Mouse (Mus musculus) megakaryocyte, embryonic 14.5 days (primary cell): ENCODE results near the gene Misp. TPM values are rescaled to one million over a fixed set of nuclear protein-coding genes. Genes with fewer than 3 reads are reported as not detected.
A peak's percentile ranks its signal among the peaks of the same experiment; 100 is the strongest.

Experiments used
- H3K27me3 ChIP-seq: replicated peaks from 2 replicates; pipeline ENCODE3; 2012; ENCODE audit warnings: inconsistent platforms
- H3K36me3 ChIP-seq: replicated peaks from 2 replicates; pipeline ENCODE3; 2012; ENCODE audit warnings: low read length, inconsistent platforms, mixed read lengths
- H3K4me1 ChIP-seq: 2 replicates; pipeline ENCODE4 v1.6.1; 2012; ENCODE audit warnings: inconsistent platforms
- H3K4me3 ChIP-seq: replicated peaks from 2 replicates; pipeline ENCODE3; 2012; ENCODE audit warnings: moderate library complexity, mild to moderate bottlenecking, inconsistent platforms
- H3K9me3 ChIP-seq: 2 replicates; pipeline ENCODE4 v1.6.1; 2012; ENCODE audit warnings: inconsistent platforms
- FLI1 ChIP-seq: IDR thresholded peaks from 2 replicates; pipeline ENCODE4 v1.6.1; 2012; ENCODE audit warnings: low read length, inconsistent platforms, mixed read lengths
- GATA1 ChIP-seq: IDR thresholded peaks from 3 replicates; pipeline ENCODE4 v1.6.1; 2012; ENCODE audit warnings: mixed read lengths, low read length, inconsistent platforms, borderline replicate concordance
- polyA plus RNA-seq: library from polyadenylated mRNA; stranded (reverse); fragments of >175 nt; gene quantifications from 2 replicates; pipeline ENCODE4 v1.2.3, GENCODE M21; 2012; ENCODE audit warnings: low replicate concordance; ENCODE audit not compliant: insufficient read depth

Misp gene
- polyA plus RNA-seq, 1 experiment = 1.5 TPM

DNA sequence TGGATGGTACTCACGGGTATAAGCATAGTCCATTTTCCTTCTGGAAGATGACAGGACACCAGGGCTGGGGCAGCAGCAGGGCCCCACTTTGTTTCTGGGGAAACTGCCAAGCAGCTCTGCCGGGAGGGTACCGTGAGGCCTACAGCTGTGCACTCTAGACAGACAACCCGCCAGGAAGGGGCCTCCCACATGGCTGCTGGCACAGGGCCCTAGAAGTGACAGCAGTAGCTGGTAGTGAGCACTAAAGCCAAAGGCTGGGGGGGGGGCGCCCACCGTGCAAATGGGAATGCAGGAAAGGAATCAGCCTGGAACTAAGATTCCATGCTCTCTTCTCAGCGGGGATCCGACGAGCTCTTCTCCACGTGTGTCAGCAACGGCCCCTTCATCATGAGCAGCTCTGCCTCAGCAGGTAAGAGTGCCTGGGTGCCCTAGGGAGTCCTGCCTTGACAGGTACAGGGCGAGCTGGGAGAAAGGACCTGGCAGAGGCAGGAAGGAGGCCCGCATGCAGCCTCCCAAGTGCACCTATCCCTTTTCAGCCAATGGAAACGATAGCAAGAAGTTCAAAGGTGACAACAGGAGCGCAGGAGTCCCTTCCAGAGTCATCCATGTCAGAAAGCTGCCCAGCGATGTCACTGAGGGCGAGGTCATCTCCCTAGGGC, 37.8 kb downstream of the Misp start:
- Histone ChIP-seq H3K4me1 (peaks cover 67% of the 10 kb centered on the region), H3K36me3 (peaks cover 74% of the 10 kb centered on the region), H3K4me3 (peak overlapping the region; percentile 98), H3K9me3 (no peaks in the 10 kb centered on the region), H3K27me3 (no peaks in the 10 kb centered on the region)
- TF ChIP-seq GATA1 = no peak
- no peak for TF ChIP-seq FLI1

DNA sequence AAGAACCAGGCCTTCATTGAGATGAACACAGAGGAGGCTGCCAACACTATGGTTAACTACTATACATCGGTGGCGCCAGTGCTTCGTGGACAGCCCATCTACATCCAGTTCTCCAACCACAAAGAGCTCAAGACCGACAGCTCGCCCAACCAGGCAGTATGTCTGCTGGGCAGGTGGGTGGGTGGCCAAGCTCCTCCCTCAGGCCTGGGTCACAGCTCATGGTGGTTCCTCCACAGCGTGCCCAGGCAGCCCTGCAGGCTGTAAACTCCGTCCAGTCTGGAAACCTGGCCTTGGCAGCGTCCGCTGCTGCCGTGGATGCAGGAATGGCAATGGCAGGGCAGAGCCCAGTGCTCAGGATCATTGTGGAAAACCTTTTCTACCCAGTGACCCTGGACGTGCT, 38.3 kb downstream of the Misp start:
- no peak overlapping the region for H3K4me3 ChIP-seq
- H3K27me3 ChIP-seq = no peaks in the 10 kb centered on the region
- H3K36me3 ChIP-seq = peaks cover 75% of the 10 kb centered on the region
- H3K4me1 ChIP-seq = peaks cover 67% of the 10 kb centered on the region
- no peaks in the 10 kb centered on the region for H3K9me3 ChIP-seq
- TF ChIP-seq GATA1 (no peak), FLI1 (no peak)

DNA sequence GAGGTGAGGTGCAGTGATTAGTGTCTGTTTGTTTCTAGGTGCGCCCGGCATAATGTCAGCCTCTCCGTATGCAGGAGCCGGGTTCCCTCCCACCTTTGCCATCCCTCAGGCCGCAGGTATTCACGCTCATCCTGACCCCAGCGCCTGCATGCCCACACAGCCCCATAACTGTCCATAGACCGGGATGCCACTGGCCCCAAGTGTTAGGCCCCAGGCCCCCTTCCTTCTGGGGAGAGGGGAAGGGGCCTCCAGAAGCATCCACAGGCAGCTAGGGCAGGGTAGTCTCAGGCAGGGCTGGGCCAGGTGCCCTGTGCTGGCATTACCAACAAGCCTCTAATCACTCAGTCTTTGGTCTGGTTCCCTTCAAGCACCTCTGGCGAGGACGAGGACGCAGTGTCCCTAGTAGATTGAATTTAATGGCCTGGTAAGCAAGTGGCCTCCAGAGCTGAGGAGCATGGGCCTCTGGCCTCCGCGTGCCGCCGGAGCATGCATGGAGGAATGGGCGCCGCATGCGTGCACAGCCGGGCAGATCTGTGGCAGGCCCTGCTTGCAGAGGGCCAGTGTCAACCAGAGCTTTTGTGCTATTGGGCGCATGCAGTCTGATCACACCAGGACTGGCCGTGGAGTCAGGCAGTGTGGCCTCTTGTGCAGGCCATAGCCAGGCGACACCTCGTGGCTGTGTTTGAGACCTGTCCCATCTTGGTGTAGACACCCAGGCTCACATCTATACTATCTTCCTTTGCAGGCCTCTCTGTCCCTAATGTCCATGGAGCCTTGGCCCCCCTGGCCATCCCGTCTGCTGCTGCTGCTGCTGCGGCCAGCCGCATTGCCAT, 39.5 kb downstream of the Misp start:
- Histone ChIP-seq H3K27me3 (no peaks in the 10 kb centered on the region), H3K4me3 (peak overlapping the region; percentile 53), H3K36me3 (peaks cover 85% of the 10 kb centered on the region), H3K9me3 (no peaks in the 10 kb centered on the region), H3K4me1 (peaks cover 76% of the 10 kb centered on the region)
- TF ChIP-seq FLI1 = no peak
- TF ChIP-seq GATA1 = no peak

DNA sequence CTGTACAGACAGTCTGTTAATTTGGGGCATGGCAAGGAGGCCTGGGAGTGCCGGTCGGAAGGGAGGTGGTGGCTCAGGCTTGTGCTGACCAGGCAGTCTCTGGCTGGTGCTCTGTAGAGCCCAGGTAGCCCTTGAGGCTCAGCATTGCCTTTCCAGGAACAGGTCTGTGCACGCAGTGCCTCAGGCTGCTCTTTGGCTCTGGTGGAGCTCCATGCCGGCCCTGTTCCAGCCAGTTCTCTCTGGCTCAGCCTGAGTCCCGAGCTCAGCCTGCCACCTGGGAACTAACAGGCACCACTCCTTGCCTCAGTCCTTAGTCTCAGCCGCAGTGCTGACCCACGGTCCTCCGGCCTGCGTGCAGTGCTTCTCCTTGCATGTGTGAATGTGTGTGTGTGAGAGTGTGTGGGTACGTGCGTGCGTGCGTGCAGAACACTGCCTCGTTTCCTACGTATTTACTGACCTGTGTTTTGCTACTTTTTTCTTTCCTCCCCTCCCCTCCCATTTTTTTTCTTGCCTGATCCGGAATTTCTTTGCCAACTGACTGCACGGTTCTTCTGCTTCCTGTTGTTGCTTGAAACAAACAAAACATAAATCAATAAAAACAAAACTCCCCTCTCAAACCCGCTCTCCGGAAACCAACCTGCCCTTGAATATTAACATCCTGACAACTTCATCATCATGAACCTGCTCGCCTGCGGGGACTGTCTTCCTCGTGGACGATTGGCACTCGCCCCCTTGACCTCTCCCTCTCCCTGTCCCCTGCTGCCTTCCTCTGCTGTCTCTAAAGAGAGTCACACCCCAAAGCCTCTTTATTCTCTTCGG, 40.6 kb downstream of the Misp start:
- TF ChIP-seq FLI1 (no peak), GATA1 (no peak)
- Histone ChIP-seq H3K4me3 (peak overlapping the region; percentile 9), H3K9me3 (no peaks in the 10 kb centered on the region), H3K36me3 (peaks cover 92% of the 10 kb centered on the region), H3K4me1 (peaks cover 84% of the 10 kb centered on the region), H3K27me3 (no peaks in the 10 kb centered on the region)

DNA sequence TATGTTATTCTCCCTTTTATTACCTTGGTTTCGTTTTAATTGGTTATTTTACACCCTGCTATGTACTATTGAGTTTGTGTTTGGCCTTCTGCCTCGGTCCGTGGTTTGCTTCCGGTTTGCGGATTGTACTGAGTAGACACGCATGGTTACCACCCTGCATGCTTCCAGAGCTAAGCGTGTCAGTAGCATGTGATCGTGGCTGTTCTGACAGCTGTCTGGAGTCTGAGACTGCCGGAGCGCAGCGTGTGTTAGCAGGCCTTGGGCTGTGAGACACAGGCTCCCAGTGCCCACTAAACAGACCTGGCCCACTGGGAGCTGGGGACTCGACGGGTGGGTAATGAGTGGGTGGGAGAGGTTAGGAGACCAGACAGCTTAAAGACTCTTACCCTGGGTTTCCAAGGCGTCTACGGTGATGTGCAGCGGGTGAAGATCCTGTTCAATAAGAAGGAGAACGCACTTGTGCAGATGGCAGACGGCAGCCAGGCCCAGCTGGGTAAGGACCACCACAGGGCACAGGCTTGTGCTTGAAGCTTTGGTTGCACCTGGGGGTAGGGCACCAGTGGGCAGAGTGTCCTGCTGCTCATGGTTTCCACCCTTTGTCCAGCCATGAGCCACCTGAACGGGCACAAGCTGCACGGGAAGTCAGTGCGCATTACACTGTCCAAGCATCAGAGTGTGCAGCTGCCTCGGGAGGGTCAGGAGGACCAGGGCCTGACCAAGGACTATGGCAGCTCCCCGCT, 41.4 kb downstream of the Misp start:
- Histone ChIP-seq H3K4me3 (no peak overlapping the region), H3K36me3 (peaks cover 86% of the 10 kb centered on the region), H3K4me1 (peaks cover 84% of the 10 kb centered on the region), H3K27me3 (no peaks in the 10 kb centered on the region), H3K9me3 (no peaks in the 10 kb centered on the region)
- TF ChIP-seq GATA1 (no peak), FLI1 (no peak)

DNA sequence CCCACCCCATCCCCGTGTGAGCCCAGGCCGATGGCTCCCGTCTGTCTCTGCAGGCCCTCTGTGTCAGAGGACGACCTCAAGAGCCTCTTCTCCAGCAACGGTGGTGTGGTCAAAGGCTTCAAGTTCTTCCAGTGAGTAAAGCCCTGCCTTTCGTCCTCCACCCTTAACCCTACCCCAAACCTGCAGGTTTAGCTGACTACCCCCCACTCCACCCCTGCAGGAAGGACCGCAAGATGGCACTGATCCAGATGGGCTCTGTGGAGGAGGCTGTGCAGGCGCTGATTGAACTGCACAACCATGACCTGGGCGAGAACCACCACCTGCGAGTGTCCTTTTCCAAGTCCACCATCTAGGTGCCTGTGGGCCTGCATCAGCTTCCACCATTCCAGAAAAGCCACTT, 42.1 kb downstream of the Misp start:
- peaks cover 79% of the 10 kb centered on the region for H3K4me1 ChIP-seq
- no peaks in the 10 kb centered on the region for H3K9me3 ChIP-seq
- peaks cover 79% of the 10 kb centered on the region for H3K36me3 ChIP-seq
- no peak overlapping the region for H3K4me3 ChIP-seq
- H3K27me3 ChIP-seq = no peaks in the 10 kb centered on the region
- TF ChIP-seq GATA1 (no peak), FLI1 (no peak)

DNA sequence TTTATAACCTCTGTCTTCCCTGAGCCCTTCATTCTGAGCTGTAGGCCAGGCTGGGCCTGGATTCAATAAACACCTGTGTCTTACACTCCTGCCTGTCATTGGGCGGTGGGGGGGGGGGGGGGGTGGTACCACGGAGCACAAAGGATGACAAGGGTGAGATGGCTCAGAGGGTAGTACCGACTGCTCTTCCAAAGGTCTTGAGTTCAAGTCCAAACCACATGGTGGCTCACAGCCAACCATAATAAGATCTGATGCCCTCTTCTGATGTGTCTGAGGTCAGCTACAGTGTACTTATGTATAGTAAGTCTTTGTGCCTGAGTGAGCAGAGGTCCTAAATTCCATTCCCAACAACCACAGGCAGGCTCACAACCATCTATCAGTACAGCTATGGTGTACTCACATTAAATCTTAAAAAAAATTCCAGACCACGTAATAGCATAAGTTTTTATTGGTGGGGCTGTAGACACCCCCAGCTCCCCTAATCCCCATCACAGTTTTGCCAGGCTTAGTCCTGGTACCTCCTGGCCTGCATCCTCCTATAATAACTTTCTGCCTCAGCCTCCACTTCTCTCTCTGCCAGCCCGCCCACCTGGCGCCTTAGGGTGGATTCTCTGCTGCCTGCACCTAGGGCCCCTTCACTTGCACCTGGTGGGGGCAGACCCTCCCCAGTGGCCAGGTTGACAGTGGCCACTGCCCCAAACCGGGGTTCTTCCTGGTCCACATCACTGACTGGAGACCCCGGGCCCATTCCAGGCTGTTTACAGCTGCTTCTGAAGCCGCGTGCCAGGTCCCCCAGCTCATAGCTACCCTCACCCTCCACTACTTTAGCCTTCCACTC, 43.8 kb downstream of the Misp start:
- Histone ChIP-seq H3K36me3 (peaks cover 62% of the 10 kb centered on the region), H3K4me3 (peak overlapping the region; percentile 67)

DNA sequence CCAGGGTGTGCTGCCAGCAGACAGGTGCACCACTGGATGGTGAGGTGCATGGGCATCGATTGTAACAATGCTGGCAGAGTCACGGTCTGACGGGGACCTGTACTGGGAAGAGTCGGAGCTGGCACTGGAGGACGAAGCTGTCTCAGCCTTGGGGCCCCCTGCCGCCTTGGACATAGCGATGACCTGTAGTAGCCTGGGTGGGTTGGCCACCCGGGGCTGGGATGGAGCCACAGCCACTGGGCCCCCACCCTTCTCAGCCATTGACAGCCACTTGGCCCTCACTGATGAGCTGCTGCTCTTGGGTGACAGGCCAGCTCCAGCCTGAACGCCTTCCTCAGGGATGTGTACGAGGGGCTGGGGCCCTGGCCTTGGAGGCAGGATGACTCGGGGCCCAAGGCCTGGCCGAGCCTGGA, 44.4 kb downstream of the Misp start:
- Histone ChIP-seq H3K9me3 (no peaks in the 10 kb centered on the region), H3K4me3 (peak overlapping the region; percentile 67), H3K4me1 (peaks cover 60% of the 10 kb centered on the region), H3K36me3 (peaks cover 56% of the 10 kb centered on the region), H3K27me3 (peaks cover 3% of the 10 kb centered on the region)
- no peak for TF ChIP-seq FLI1
- no peak for TF ChIP-seq GATA1

More for the DNA sequence above, 43.8 kb downstream of the Misp start:
- TF ChIP-seq GATA1 = no peak
- no peak for TF ChIP-seq FLI1
- peaks cover 66% of the 10 kb centered on the region for H3K4me1 ChIP-seq
- H3K27me3 ChIP-seq = peaks cover 3% of the 10 kb centered on the region
- H3K9me3 ChIP-seq = no peaks in the 10 kb centered on the region
